Mouse (Mus musculus): ENCODE measurements around the gene Spc24. TPM values are rescaled to one million over a fixed set of nuclear protein-coding genes. Genes with fewer than 3 reads are reported as not detected.
A peak's percentile ranks its signal among the peaks of the same experiment; 100 is the strongest.

Spc24 gene
- 16.6 and 23.2 TPM in 2 replicates for polyA plus RNA-seq (2012; ENCODE audit: insufficient read depth, insufficient read length, missing spikeins)

- Histone ChIP-seq H3K27ac (ENCODE audit: insufficient read depth, low read depth, low read length) (no peak within 1 kb of the TSS), H3K4me1 (ENCODE audit: control insufficient read depth, insufficient read depth, low read length) (peaks cover 4% of the 10 kb centered on the region; the same call in 1 of the 2 replicates)
- TF ChIP-seq CTCF (IDR thresholded peaks at IDR 0.05; ENCODE audit: low read depth, low read length) (no peak), POLR2A (IDR thresholded peaks at IDR 0.05; ENCODE audit: borderline replicate concordance, low read depth, low read length) (no peak)
Measured at GRCm38 (mm10) chr9:21760155-21761088, at the start of gene Spc24. Spc24 (minus strand) TSS chr9:21760303.

GRCm38 (mm10) chr9:21808561-21808960, 48.5 kb upstream of the Spc24 start:
- TF ChIP-seq POLR2A (IDR thresholded peaks at IDR 0.05; ENCODE audit: borderline replicate concordance, low read depth, low read length) = no peak
- no peak for TF ChIP-seq CTCF (IDR thresholded peaks at IDR 0.05; ENCODE audit: low read depth, low read length)
- H3K4me1 ChIP-seq (ENCODE audit: control insufficient read depth, insufficient read depth, low read length) = peaks cover 25% of the 10 kb centered on the region
- no peak overlapping the region for H3K4me3 ChIP-seq (ENCODE audit: insufficient read depth, low read length)
- no peak overlapping the region for H3K27ac ChIP-seq (ENCODE audit: insufficient read depth, low read depth, low read length)

More at GRCm38 (mm10) chr9:21760155-21761088, at the start of gene Spc24:
- H3K4me3 ChIP-seq (ENCODE audit: insufficient read depth, low read length) = peak within 1 kb of the TSS; percentile 88

- no peak for TF ChIP-seq CTCF (IDR thresholded peaks at IDR 0.05; ENCODE audit: low read depth, low read length)
- no peak for TF ChIP-seq POLR2A (IDR thresholded peaks at IDR 0.05; ENCODE audit: borderline replicate concordance, low read depth, low read length)
- H3K27ac ChIP-seq (ENCODE audit: insufficient read depth, low read depth, low read length) = no peak overlapping the region
- H3K4me3 ChIP-seq (ENCODE audit: insufficient read depth, low read length) = no peak overlapping the region
- H3K4me1 ChIP-seq (ENCODE audit: control insufficient read depth, insufficient read depth, low read length) = peaks cover 25% of the 10 kb centered on the region
Measured at GRCm38 (mm10) chr9:21806976-21807375, 46.9 kb upstream of the Spc24 start.

GRCm38 (mm10) chr9:21806363-21806762, 46.3 kb upstream of the Spc24 start:
- H3K27ac ChIP-seq (ENCODE audit: insufficient read depth, low read depth, low read length) = no peak overlapping the region
- H3K4me1 ChIP-seq (ENCODE audit: control insufficient read depth, insufficient read depth, low read length) = peaks cover 25% of the 10 kb centered on the region
- TF ChIP-seq CTCF (IDR thresholded peaks at IDR 0.05; ENCODE audit: low read depth, low read length) (no peak), POLR2A (IDR thresholded peaks at IDR 0.05; ENCODE audit: borderline replicate concordance, low read depth, low read length) (no peak)

GRCm38 (mm10) chr9:21803986-21804644, 44.0 kb upstream of the Spc24 start:
- H3K27ac ChIP-seq (ENCODE audit: insufficient read depth, low read depth, low read length) = no peak overlapping the region
- peak overlapping the region; percentile 27; the same call in 1 of the 2 replicates for H3K4me3 ChIP-seq (ENCODE audit: insufficient read depth, low read length)
- no peak for TF ChIP-seq POLR2A (IDR thresholded peaks at IDR 0.05; ENCODE audit: borderline replicate concordance, low read depth, low read length)
- peak; percentile 84 for TF ChIP-seq CTCF (IDR thresholded peaks at IDR 0.05; ENCODE audit: low read depth, low read length)
- peaks cover 25% of the 10 kb centered on the region for H3K4me1 ChIP-seq (ENCODE audit: control insufficient read depth, insufficient read depth, low read length)

More at GRCm38 (mm10) chr9:21806363-21806762, 46.3 kb upstream of the Spc24 start:
- no peak overlapping the region for H3K4me3 ChIP-seq (ENCODE audit: insufficient read depth, low read length)

GRCm38 (mm10) chr9:21801591-21801990, 41.5 kb upstream of the Spc24 start:
- Histone ChIP-seq H3K27ac (ENCODE audit: insufficient read depth, low read depth, low read length) (no peak overlapping the region), H3K4me1 (ENCODE audit: control insufficient read depth, insufficient read depth, low read length) (peaks cover 25% of the 10 kb centered on the region), H3K4me3 (ENCODE audit: insufficient read depth, low read length) (no peak overlapping the region)
- TF ChIP-seq CTCF (IDR thresholded peaks at IDR 0.05; ENCODE audit: low read depth, low read length) (no peak), POLR2A (IDR thresholded peaks at IDR 0.05; ENCODE audit: borderline replicate concordance, low read depth, low read length) (no peak)

- Histone ChIP-seq H3K4me1 (ENCODE audit: control insufficient read depth, insufficient read depth, low read length) (peaks cover 25% of the 10 kb centered on the region), H3K27ac (ENCODE audit: insufficient read depth, low read depth, low read length) (no peak overlapping the region), H3K4me3 (ENCODE audit: insufficient read depth, low read length) (no peak overlapping the region)
- TF ChIP-seq CTCF (IDR thresholded peaks at IDR 0.05; ENCODE audit: low read depth, low read length) = no peak
- TF ChIP-seq POLR2A (IDR thresholded peaks at IDR 0.05; ENCODE audit: borderline replicate concordance, low read depth, low read length) = no peak
Measured at GRCm38 (mm10) chr9:21801121-21801520, 41.0 kb upstream of the Spc24 start.

- peak overlapping the region; percentile 86 for H3K4me3 ChIP-seq (ENCODE audit: insufficient read depth, low read length)
- H3K27ac ChIP-seq (ENCODE audit: insufficient read depth, low read depth, low read length) = no peak overlapping the region
- TF ChIP-seq POLR2A (IDR thresholded peaks at IDR 0.05; ENCODE audit: borderline replicate concordance, low read depth, low read length) = no peak
- peaks cover 17% of the 10 kb centered on the region for H3K4me1 ChIP-seq (ENCODE audit: control insufficient read depth, insufficient read depth, low read length)
Measured at GRCm38 (mm10) chr9:21799010-21799350, 38.9 kb upstream of the Spc24 start.

GRCm38 (mm10) chr9:21798345-21799009, 38.4 kb upstream of the Spc24 start, which contains the start of gene Kank2:
Kank2 (minus strand) TSS chr9:21798744.
- Histone ChIP-seq H3K4me3 (ENCODE audit: insufficient read depth, low read length) (peak within 1 kb of the TSS; percentile 86), H3K27ac (ENCODE audit: insufficient read depth, low read depth, low read length) (0 out of 2 replicates have a peak within 1 kb of the TSS, but pooled peaks have one; percentile 12), H3K4me1 (ENCODE audit: control insufficient read depth, insufficient read depth, low read length) (peaks cover 14% of the 10 kb centered on the region)
- TF ChIP-seq POLR2A (IDR thresholded peaks at IDR 0.05; ENCODE audit: borderline replicate concordance, low read depth, low read length) = no peak
- no peak for TF ChIP-seq CTCF (IDR thresholded peaks at IDR 0.05; ENCODE audit: low read depth, low read length)

Measured in bone marrow macrophage, adult 2 months (primary cell).